Mouse (Mus musculus): ENCODE data around the gene Sgip1. TPM values are rescaled to one million over a fixed set of nuclear protein-coding genes. Genes with fewer than 3 reads are reported as not detected.

The Sgip1 gene
- polyA plus RNA-seq, 1 experiment = not detected

DNA sequence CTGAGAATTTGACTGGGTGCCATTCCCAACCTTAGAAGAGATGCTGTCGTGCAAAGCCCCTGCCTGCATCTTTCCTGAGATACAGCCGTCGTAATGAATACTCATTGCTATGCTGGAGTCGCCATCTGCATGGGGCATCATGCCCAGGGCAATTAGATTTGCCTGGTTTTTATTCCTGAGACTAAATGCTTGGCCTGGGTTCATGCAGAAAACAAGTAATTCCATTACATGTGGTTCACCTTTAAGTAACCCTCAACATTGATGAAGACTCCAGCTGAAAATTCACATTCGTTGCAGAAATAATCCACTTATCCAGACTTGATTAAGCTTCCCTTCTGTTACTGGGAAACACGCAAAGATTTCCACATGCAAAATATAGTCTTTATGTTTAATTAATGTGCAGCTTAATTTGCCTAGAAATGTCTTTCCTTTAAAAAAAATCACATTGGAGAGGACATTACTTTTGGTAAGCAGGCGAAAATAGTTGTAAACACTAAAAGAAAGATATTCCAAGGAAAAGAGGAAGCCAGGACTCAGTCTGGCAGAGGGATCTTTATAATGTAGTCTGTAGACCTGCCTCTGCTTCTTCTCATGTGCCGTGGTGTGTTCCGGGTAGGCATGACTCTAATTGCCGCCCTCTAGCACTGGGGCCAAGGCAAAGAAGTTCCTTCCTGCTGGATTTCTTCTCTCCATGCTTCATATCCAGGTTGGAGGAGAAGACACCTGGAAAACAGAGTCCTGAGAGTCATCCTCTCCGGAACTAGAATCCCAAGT, 100.0 kb downstream of the Sgip1 start:
- TF ChIP-seq CTCF (IDR thresholded peaks at IDR 0.05; ENCODE audit: insufficient read depth, low read depth, low read length) (no peak), POLR2A (IDR thresholded peaks at IDR 0.05; ENCODE audit: insufficient read depth, low read depth, low read length) (no peak)
- WGBS = 28% methylated on average over 11 of the region's 11 CpGs
- Histone ChIP-seq H3K27ac (ENCODE audit: insufficient read depth, low read depth, low read length) (peak overlapping the region; percentile 26; the same call in 1 of the 2 replicates), H3K4me3 (ENCODE audit: insufficient read depth, low read depth, low read length) (no peak overlapping the region), H3K4me1 (ENCODE audit: control insufficient read depth, insufficient read depth, low read length) (peaks cover 8% of the 10 kb centered on the region)

DNA sequence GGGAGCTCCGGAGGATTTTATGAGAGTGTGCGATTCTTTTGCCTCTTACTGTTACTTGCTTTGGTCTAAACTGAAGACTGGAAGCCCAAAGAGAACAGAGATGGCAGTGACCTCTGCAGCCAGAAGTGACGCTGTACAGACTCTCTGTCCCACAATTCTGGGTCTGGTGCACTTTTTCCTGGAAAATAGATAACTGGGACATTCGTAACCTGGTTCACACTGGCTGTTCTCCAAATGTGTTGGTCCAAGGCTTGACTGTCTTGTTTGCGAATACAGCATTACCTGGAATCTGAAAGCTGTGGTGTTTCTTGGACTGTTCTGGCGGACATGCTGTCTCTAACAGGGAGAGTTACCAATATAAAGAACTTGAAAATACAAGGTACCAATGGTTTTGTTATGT, 109.4 kb downstream of the Sgip1 start:
- 93% methylated on average over 6 of the region's 6 CpGs for WGBS

DNA sequence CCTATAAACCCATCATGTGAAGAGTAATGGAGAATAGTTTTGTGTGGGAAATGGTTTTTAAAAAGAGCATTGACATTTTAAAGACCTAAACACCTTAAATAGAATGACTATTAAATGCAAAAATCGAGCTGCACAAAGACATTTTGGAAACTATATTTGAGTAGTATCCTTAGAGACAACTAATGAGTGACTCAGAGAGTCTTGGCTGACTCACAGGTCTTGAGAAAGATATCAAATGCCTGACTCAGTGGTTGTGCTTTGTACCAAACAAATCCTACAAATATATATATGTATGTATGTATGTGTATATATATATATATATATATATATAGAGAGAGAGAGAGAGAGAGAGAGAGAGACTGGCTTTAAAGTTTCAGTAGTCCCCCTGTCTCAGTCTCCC, 110.1 kb downstream of the Sgip1 start:
- TF ChIP-seq POLR2A (IDR thresholded peaks at IDR 0.05; ENCODE audit: insufficient read depth, low read depth, low read length) (no peak), CTCF (IDR thresholded peaks at IDR 0.05; ENCODE audit: insufficient read depth, low read depth, low read length) (no peak)
- 35% methylated on average over 1 of the region's 1 CpGs for WGBS
- H3K4me1 ChIP-seq (ENCODE audit: control insufficient read depth, insufficient read depth, low read length) = peaks cover 10% of the 10 kb centered on the region

More for the DNA sequence above, 109.4 kb downstream of the Sgip1 start:
- H3K4me3 ChIP-seq (ENCODE audit: insufficient read depth, low read depth, low read length) = no peak overlapping the region
- no peak overlapping the region for H3K27ac ChIP-seq (ENCODE audit: insufficient read depth, low read depth, low read length)
- TF ChIP-seq CTCF (IDR thresholded peaks at IDR 0.05; ENCODE audit: insufficient read depth, low read depth, low read length) (no peak), POLR2A (IDR thresholded peaks at IDR 0.05; ENCODE audit: insufficient read depth, low read depth, low read length) (no peak)
- H3K4me1 ChIP-seq (ENCODE audit: control insufficient read depth, insufficient read depth, low read length) = peaks cover 7% of the 10 kb centered on the region

DNA sequence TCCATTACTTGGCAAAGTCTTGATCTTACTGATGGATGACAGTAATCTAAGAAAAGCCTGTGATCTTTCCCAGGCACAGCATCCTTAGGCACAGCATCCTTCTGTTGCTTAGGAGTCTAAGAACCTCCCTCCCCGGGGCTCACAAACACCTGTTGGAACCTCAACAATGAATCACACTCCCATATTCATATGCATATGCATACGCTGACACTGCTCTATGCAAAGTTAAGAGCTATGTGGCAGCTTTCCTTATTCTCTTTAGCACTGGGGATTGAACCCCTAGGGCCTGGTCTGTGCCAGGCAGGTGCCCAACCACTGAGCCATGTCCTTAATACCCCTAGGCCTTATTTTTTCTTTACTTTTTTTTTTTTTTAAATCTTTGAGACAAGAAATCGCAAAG, 111.2 kb downstream of the Sgip1 start:
- Histone ChIP-seq H3K27ac (ENCODE audit: insufficient read depth, low read depth, low read length) (no peak overlapping the region), H3K4me3 (ENCODE audit: insufficient read depth, low read depth, low read length) (no peak overlapping the region), H3K4me1 (ENCODE audit: control insufficient read depth, insufficient read depth, low read length) (peaks cover 13% of the 10 kb centered on the region)
- WGBS = 80% methylated on average over 3 of the region's 3 CpGs
- no peak for TF ChIP-seq CTCF (IDR thresholded peaks at IDR 0.05; ENCODE audit: insufficient read depth, low read depth, low read length)
- no peak for TF ChIP-seq POLR2A (IDR thresholded peaks at IDR 0.05; ENCODE audit: insufficient read depth, low read depth, low read length)

More for the DNA sequence above, 110.1 kb downstream of the Sgip1 start:
- Histone ChIP-seq H3K27ac (ENCODE audit: insufficient read depth, low read depth, low read length) (no peak overlapping the region), H3K4me3 (ENCODE audit: insufficient read depth, low read depth, low read length) (no peak overlapping the region)

DNA sequence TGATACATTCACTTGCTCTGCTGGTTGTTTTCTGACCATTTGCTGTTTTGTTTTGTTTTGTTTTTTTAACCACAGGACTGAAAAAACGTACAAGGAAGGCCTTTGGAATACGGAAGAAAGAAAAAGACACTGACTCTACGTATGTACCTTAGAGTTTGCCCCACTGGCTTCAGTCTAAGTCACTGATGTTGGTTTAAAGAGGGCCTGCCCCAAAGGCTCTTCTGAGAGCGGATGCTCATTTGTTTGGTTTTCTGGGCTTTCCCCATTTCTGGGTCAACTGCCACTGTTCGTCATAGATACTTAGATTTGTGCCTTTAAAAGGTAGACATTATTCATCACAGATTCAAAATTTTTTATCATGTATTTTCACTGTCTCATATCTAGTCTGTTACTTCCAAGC, 111.7 kb downstream of the Sgip1 start:
- 86% methylated on average over 5 of the region's 5 CpGs for WGBS
- Histone ChIP-seq H3K4me1 (ENCODE audit: control insufficient read depth, insufficient read depth, low read length) (peaks cover 13% of the 10 kb centered on the region), H3K27ac (ENCODE audit: insufficient read depth, low read depth, low read length) (no peak overlapping the region), H3K4me3 (ENCODE audit: insufficient read depth, low read depth, low read length) (no peak overlapping the region)
- no peak for TF ChIP-seq CTCF (IDR thresholded peaks at IDR 0.05; ENCODE audit: insufficient read depth, low read depth, low read length)
- no peak for TF ChIP-seq POLR2A (IDR thresholded peaks at IDR 0.05; ENCODE audit: insufficient read depth, low read depth, low read length)

DNA sequence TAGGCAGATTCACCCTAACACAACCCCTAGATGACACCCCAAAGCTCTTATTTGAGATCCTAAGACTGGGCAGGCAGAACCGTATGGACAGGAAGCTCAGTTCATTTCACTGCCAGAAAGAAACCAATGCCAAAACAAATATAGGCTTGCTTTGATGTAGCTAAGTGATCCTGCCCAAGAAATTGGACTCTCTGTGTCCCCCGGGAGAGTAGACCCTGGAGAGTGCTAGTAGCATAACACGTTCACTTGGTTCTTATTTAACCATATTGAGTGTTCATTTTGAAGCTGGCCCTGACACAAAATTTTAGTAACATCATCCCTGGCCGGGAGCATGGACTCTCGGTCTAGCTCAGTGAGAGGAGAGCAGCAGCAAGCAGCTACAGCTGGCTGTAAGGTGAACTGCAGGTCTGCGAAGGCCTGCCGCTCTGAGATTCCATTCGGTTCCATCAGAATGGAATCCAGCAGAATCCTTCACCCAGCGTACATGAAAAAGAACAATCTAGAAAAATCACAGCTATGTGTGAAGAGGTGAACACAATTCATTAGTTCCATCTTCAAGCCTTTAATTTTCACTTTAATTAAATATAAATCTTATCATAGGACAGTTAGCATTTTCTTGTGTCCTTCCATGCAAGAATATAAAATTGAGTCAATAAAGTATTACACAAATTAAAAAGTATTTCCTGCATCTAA, 112.4 kb downstream of the Sgip1 start:
- WGBS = 76% methylated on average over 9 of the region's 9 CpGs
- Histone ChIP-seq H3K27ac (ENCODE audit: insufficient read depth, low read depth, low read length) (no peak overlapping the region), H3K4me3 (ENCODE audit: insufficient read depth, low read depth, low read length) (no peak overlapping the region), H3K4me1 (ENCODE audit: control insufficient read depth, insufficient read depth, low read length) (peaks cover 13% of the 10 kb centered on the region)
- TF ChIP-seq POLR2A (IDR thresholded peaks at IDR 0.05; ENCODE audit: insufficient read depth, low read depth, low read length) = no peak

DNA sequence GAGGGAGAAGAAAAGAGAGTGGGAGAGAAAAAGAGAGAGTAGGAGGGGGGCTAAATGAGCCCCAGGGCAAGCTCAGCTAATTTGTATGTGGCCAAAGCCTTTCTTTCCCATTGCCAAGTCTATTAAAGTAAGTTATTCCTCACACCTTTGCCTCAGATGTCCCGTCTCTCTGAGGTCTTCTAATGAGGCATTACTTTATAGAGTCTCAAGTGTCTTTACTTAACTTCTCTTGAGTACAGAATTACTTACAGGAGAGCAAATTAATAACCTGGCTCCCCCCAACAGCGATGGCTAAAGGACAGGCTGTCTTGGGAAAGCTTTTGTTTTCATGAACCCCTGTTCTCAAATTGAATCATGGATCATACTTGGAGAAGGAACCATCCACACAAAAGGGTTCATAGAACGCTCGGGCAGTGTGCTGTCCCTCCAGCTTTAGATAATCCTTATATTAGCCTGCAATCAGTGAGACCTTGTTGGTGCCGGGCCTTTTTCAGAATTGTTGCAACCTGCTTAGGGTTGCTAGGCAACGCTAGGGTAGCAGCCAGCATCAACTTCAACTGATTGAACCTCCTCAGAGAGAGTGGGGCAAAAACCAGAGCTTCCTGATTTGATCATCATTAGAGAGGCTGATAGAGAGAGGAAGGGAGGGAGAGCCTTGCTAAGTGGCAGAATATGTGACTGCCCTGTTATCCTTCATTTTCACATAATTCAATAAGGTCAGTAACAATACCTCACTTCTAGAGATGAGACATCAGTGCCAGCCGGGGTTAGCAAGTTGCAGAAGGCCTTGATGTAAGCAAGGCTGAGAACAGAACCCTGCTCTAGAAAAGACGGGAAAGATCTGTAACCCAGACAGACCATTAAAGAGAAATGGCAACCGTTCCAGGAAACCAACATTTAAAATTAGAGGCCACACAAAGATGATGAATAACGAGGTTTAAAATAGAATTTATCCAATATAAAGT, 114.1 kb downstream of the Sgip1 start:
- peaks cover 13% of the 10 kb centered on the region for H3K4me1 ChIP-seq (ENCODE audit: control insufficient read depth, insufficient read depth, low read length)
- no peak overlapping the region for H3K4me3 ChIP-seq (ENCODE audit: insufficient read depth, low read depth, low read length)
- 27% methylated on average over 10 of the region's 10 CpGs for WGBS
- H3K27ac ChIP-seq (ENCODE audit: insufficient read depth, low read depth, low read length) = peak overlapping the region; percentile 38
- TF ChIP-seq CTCF (IDR thresholded peaks at IDR 0.05; ENCODE audit: insufficient read depth, low read depth, low read length) (no peak), POLR2A (IDR thresholded peaks at IDR 0.05; ENCODE audit: insufficient read depth, low read depth, low read length) (no peak)

DNA sequence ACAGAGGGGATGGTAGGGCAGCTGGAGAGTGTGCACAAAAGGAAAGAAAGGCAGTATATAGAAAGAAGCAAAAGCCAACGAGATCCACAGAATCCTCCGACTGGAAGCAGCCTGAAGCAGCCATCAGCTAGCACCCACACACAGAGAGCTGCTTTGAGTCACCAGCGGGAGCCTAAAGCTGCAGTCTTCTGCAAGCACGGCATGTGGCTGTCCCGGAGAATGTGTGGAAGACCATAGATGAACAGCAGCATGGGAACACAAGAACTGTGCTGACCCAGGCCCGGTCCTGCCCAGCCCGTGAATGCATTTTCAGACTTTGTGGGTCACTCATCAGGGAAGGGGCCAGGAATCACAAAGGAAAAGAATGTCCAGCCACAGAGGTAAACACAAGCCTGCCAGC, 115.0 kb downstream of the Sgip1 start:
- peak overlapping the region; percentile 85 for H3K27ac ChIP-seq (ENCODE audit: insufficient read depth, low read depth, low read length)
- 22% methylated on average over 7 of the region's 7 CpGs for WGBS
- peaks cover 13% of the 10 kb centered on the region for H3K4me1 ChIP-seq (ENCODE audit: control insufficient read depth, insufficient read depth, low read length)
- no peak overlapping the region for H3K4me3 ChIP-seq (ENCODE audit: insufficient read depth, low read depth, low read length)
- TF ChIP-seq CTCF (IDR thresholded peaks at IDR 0.05; ENCODE audit: insufficient read depth, low read depth, low read length) (no peak), POLR2A (IDR thresholded peaks at IDR 0.05; ENCODE audit: insufficient read depth, low read depth, low read length) (no peak)
